Mouse (Mus musculus): Measurements from ENCODE around the gene Lilra5.

- TF ChIP-seq POLR2A (IDR thresholded peaks at IDR 0.05; ENCODE audit: borderline replicate concordance, insufficient read depth, low read length), result no peak
- no peak for TF ChIP-seq CTCF (IDR thresholded peaks at IDR 0.05; ENCODE audit: borderline replicate concordance, insufficient read depth, low read depth, low read length)
These were observed 30.4 kb upstream of the Lilra5 start for GRCm38 (mm10) chr7:4207126-4207525.
